Mouse (Mus musculus) testis, adult 2 months (tissue): ENCODE measurements around the gene Hoxb7.

ENCODE experiments used
- CTCF ChIP-seq: fragments of 200-500 bp; IDR thresholded peaks from 2 replicates; pipeline ENCODE4 v1.5.1; 2012; ENCODE audit warnings: low read depth, mild to moderate bottlenecking, inconsistent platforms, low read length, moderate library complexity; ENCODE audit not compliant: control insufficient read depth, insufficient read depth, insufficient replicate concordance
- POLR2A ChIP-seq: fragments of 200-500 bp; IDR thresholded peaks from 2 replicates; pipeline ENCODE4 v1.6.1; 2012; ENCODE audit warnings: low read depth, mild to moderate bottlenecking, inconsistent platforms, low read length, moderate library complexity; ENCODE audit not compliant: control insufficient read depth

- TF ChIP-seq CTCF (no peak), POLR2A (no peak)
Observed at GRCm38 (mm10) chr11:96309288-96309687, 22.9 kb downstream of the Hoxb7 start.
